Mouse (Mus musculus): Measurements from ENCODE around the gene Muc15. TPM values are rescaled to one million over a fixed set of nuclear protein-coding genes. Genes with fewer than 3 reads are reported as not detected.

Muc15 gene
- polyA plus RNA-seq, 1 experiment from 2014 or later, result not detected

GRCm38 (mm10) chr2:110740493-110740892, 19.4 kb downstream of the Muc15 start:
- no peak overlapping the region for H3K9ac ChIP-seq (ENCODE audit: low read depth, low read length)
- H3K4me3 ChIP-seq (ENCODE audit: low read length), result no peak overlapping the region
- ATAC-seq (ENCODE audit: low FRiP score, low TSS enrichment), result no peak
- H3K27me3 ChIP-seq (ENCODE audit: control insufficient read depth, insufficient read depth, low read length), result no peaks in the 10 kb centered on the region
- 66% methylated on average over 1 of the region's 1 CpGs for WGBS
- no peaks in the 10 kb centered on the region for H3K36me3 ChIP-seq (ENCODE audit: control insufficient read depth, insufficient read depth, low read length)
- H3K27ac ChIP-seq (ENCODE audit: low read depth, low read length), result no peak overlapping the region
- H3K4me1 ChIP-seq (ENCODE audit: control insufficient read depth, insufficient read depth, low read length), result no peaks in the 10 kb centered on the region
- no peak overlapping the region for H3K4me2 ChIP-seq (replicated peaks; ENCODE audit: low read depth, low read length)
- no peaks in the 10 kb centered on the region for H3K9me3 ChIP-seq (ENCODE audit: control insufficient read depth, low read length)

- no peaks in the 10 kb centered on the region for H3K36me3 ChIP-seq (ENCODE audit: control insufficient read depth, insufficient read depth, low read length)
- H3K4me3 ChIP-seq (ENCODE audit: low read length), result no peak overlapping the region
- no peaks in the 10 kb centered on the region for H3K4me1 ChIP-seq (ENCODE audit: control insufficient read depth, insufficient read depth, low read length)
- no peak overlapping the region for H3K9ac ChIP-seq (ENCODE audit: low read depth, low read length)
- no peak overlapping the region for H3K27ac ChIP-seq (ENCODE audit: low read depth, low read length)
- no peak overlapping the region for H3K4me2 ChIP-seq (replicated peaks; ENCODE audit: low read depth, low read length)
- WGBS, result 75% methylated on average over 2 of the region's 2 CpGs
- H3K9me3 ChIP-seq (ENCODE audit: control insufficient read depth, low read length), result no peaks in the 10 kb centered on the region
- no peaks in the 10 kb centered on the region for H3K27me3 ChIP-seq (ENCODE audit: control insufficient read depth, insufficient read depth, low read length)
- ATAC-seq (ENCODE audit: low FRiP score, low TSS enrichment), result no peak
Measured at GRCm38 (mm10) chr2:110757556-110757955, 36.4 kb downstream of the Muc15 start.

- Histone ChIP-seq H3K36me3 (ENCODE audit: control insufficient read depth, insufficient read depth, low read length) (no peaks in the 10 kb centered on the region), H3K9ac (ENCODE audit: low read depth, low read length) (no peak overlapping the region), H3K27me3 (ENCODE audit: control insufficient read depth, insufficient read depth, low read length) (no peaks in the 10 kb centered on the region), H3K9me3 (ENCODE audit: control insufficient read depth, low read length) (no peaks in the 10 kb centered on the region), H3K4me1 (ENCODE audit: control insufficient read depth, insufficient read depth, low read length) (no peaks in the 10 kb centered on the region), H3K4me3 (ENCODE audit: low read length) (no peak overlapping the region), H3K27ac (ENCODE audit: low read depth, low read length) (no peak overlapping the region), H3K4me2 (replicated peaks; ENCODE audit: low read depth, low read length) (no peak overlapping the region)
- no peak for ATAC-seq (ENCODE audit: low FRiP score, low TSS enrichment)
- 85% methylated on average over 2 of the region's 2 CpGs for WGBS
Measured at GRCm38 (mm10) chr2:110759434-110759833, 38.3 kb downstream of the Muc15 start.

- no peak for ATAC-seq (ENCODE audit: low FRiP score, low TSS enrichment)
- WGBS, result 87% methylated on average over 3 of the region's 3 CpGs
- H3K36me3 ChIP-seq (ENCODE audit: control insufficient read depth, insufficient read depth, low read length), result no peaks in the 10 kb centered on the region
- H3K27me3 ChIP-seq (ENCODE audit: control insufficient read depth, insufficient read depth, low read length), result no peaks in the 10 kb centered on the region
- no peaks in the 10 kb centered on the region for H3K9me3 ChIP-seq (ENCODE audit: control insufficient read depth, low read length)
- H3K4me3 ChIP-seq (ENCODE audit: low read length), result no peak overlapping the region
- H3K27ac ChIP-seq (ENCODE audit: low read depth, low read length), result no peak overlapping the region
- H3K9ac ChIP-seq (ENCODE audit: low read depth, low read length), result no peak overlapping the region
- H3K4me2 ChIP-seq (replicated peaks; ENCODE audit: low read depth, low read length), result no peak overlapping the region
- no peaks in the 10 kb centered on the region for H3K4me1 ChIP-seq (ENCODE audit: control insufficient read depth, insufficient read depth, low read length)
Measured at GRCm38 (mm10) chr2:110787396-110787795, 66.3 kb downstream of the Muc15 start.

Other genes starting within 250 kb of the Muc15 start
- gene Slc5a12, start 124.0 kb upstream of the Muc15 start, polyA plus RNA-seq (2014; fragmentation: Nextera tagmentation; extraction: Ambion mirVana), result 0.06 and 0.20 TPM in 2 replicates
- gene Ano3, start 229.6 kb downstream of the Muc15 start, polyA plus RNA-seq (2014; fragmentation: Nextera tagmentation; extraction: Ambion mirVana), result 0.40 and 0.70 TPM in 2 replicates

All from kidney, embryonic 14.5 days (tissue).